Mouse (Mus musculus): ENCODE measurements around the gene Gpam.

DNA sequence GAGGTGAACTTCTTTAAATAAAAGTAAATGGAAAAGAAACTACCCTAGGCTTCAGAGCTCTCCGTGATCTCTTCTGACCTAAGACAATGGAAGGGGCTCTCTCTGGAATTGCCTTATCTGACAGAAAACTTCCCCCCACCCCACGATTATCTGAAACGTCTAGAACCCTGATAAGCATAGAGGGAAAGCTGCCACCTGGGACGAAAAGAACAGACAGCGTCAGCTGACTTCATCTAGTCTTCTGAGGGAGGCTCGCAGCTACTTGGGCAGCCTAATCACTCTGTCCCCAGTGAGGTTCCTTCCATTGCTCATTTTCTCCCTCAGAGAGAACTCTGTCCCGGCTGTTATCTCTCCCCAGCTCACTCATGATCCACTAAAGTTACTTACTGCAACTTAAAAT lies 36.9 kb downstream of the Gpam start:
- TF ChIP-seq POLR2A (IDR thresholded peaks at IDR 0.05; ENCODE audit: control insufficient read depth, extremely low read depth, insufficient read depth, low read length, poor library complexity) = no peak
- TF ChIP-seq CTCF (IDR thresholded peaks at IDR 0.05; ENCODE audit: borderline replicate concordance, control insufficient read depth, extremely low read depth, insufficient read depth, low read length, poor library complexity) = no peak

Data from thymus, adult 2 months (tissue).